Mouse (Mus musculus) cerebellum, adult 2 months (tissue): ENCODE data around the gene Cdc14a. TPM values are rescaled to one million over a fixed set of nuclear protein-coding genes. Genes with fewer than 3 reads are reported as not detected.

ENCODE experiments used
- DNase-seq, 2 experiments: peaks; one replicate each; pipeline ENCODE4 v3.0.0; 2021
- H3K27ac ChIP-seq: fragments of 200-500 bp; 2 replicates; pipeline ENCODE4 v1.5.1; 2012; ENCODE audit warnings: low read length, control low read depth, inconsistent platforms; ENCODE audit not compliant: insufficient read depth
- H3K27me3 ChIP-seq: fragments of 200-500 bp; 2 replicates; pipeline ENCODE4 v1.6.1; 2012; ENCODE audit warnings: inconsistent platforms, mild to moderate bottlenecking, low read length, moderate library complexity; ENCODE audit not compliant: control insufficient read depth, insufficient read depth
- H3K4me1 ChIP-seq: fragments of 200-500 bp; 2 replicates; pipeline ENCODE4 v1.6.1; 2011; ENCODE audit warnings: low read length; ENCODE audit not compliant: control insufficient read depth, insufficient read depth
- H3K4me3 ChIP-seq: fragments of 200-500 bp; replicated peaks from 2 replicates; pipeline ENCODE3; 2011; ENCODE audit warnings: mild to moderate bottlenecking, low read depth, low read length, control low read depth; ENCODE audit not compliant: insufficient read depth
- CTCF ChIP-seq: fragments of 200-500 bp; IDR thresholded peaks from 2 replicates; pipeline ENCODE4 v1.5.1; 2011; ENCODE audit warnings: low read depth, mild to moderate bottlenecking, control low read depth, low read length, moderate library complexity, borderline replicate concordance; ENCODE audit not compliant: insufficient read depth
- POLR2A ChIP-seq: fragments of 200-500 bp; IDR thresholded peaks from 2 replicates; pipeline ENCODE4 v1.6.1; 2011; ENCODE audit warnings: low read length, control low read depth, borderline replicate concordance; ENCODE audit not compliant: insufficient read depth
- WGBS: fragments of 180-500 bp; shearing (Covaris S2); methylation state at CpG from one replicate; pipeline ENCODE4 v1.1.7; 2018; 5-methylcytosine and 5-hydroxymethylcytosine counted together
- polyA plus RNA-seq: library from polyadenylated mRNA; depleted of rRNA; stranded (reverse); fragments of >200 nt; gene quantifications from 2 replicates; pipeline ENCODE4 v1.2.3, GENCODE M21; 2012; rRNA removed

Cdc14a gene
- polyA plus RNA-seq, 1 experiment: 2.6 TPM

DNA sequence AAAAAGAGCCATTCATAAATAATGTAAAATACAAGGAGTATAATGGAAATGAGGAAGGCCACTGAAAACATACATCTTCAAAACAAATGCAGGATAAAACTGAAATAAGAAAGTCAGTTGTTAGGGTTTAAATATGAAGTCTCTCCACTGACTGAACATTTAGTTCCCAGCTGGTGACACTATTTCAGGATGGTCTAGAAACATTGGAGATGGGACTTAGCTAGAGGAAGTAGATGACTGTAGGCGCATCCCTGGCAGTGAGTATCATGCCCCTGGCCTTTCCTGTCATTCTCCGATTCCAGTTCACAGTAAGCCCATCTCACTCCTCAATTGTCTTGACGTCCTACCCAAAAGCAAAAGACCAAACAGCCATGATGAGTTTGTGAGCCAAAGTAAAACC, 190.3 kb downstream of the Cdc14a start:
- no peak for DNase-seq
- Histone ChIP-seq H3K4me3 (no peak overlapping the region), H3K27me3 (no peaks in the 10 kb centered on the region), H3K4me1 (no peaks in the 10 kb centered on the region), H3K27ac (no peak overlapping the region)
- TF ChIP-seq POLR2A (no peak), CTCF (no peak)
- 82% methylated on average over 3 of the region's 3 CpGs for WGBS

DNA sequence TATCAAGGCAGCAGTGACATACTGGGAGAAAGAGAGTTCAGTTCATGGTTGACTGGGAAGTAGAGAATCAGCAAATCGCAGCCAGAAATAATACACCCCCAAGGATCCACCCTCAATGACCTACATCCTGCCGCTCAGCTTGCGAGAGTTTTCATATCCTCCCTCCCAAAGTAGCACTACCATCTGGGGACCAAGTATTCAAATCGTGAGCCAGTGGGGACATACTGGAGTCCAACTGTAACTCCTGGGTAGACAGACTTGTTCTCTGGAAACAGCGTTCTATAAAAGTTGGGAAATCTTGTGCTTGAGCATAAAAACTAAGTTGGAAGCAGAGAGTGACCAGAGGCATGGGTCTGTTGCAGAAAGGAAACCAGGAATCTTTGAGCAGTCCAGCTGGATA, 191.1 kb downstream of the Cdc14a start:
- WGBS: 65% methylated on average over 5 of the region's 5 CpGs

DNA sequence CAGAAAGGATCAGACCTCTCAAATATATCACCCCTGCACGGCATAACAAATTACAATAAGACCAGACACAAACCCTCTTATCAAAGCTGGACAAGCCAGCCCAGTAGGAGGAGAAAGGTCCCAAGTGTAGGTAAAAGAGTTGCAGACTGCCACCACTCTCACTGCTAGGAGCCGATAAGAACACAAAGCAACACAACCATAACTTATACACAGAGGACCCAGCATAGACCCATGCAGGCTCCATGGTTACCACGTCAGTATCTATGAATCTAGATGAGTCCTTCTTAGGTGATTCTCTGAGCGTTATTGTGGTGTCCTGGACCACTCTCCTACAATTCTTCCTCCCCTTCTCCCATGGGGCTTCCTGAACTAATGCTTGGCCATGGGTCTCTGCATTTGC, 194.5 kb downstream of the Cdc14a start:
- H3K4me1 ChIP-seq: no peaks in the 10 kb centered on the region
- H3K27ac ChIP-seq: no peak overlapping the region
- H3K4me3 ChIP-seq: no peak overlapping the region
- H3K27me3 ChIP-seq: no peaks in the 10 kb centered on the region
- TF ChIP-seq CTCF (no peak), POLR2A (no peak)
- DNase-seq: no peak
- WGBS: 61% methylated on average over 4 of the region's 4 CpGs

More for the DNA sequence above, 191.1 kb downstream of the Cdc14a start:
- DNase-seq: no peak
- Histone ChIP-seq H3K4me3 (no peak overlapping the region), H3K27ac (no peak overlapping the region), H3K4me1 (no peaks in the 10 kb centered on the region), H3K27me3 (no peaks in the 10 kb centered on the region)
- TF ChIP-seq CTCF (no peak), POLR2A (no peak)

DNA sequence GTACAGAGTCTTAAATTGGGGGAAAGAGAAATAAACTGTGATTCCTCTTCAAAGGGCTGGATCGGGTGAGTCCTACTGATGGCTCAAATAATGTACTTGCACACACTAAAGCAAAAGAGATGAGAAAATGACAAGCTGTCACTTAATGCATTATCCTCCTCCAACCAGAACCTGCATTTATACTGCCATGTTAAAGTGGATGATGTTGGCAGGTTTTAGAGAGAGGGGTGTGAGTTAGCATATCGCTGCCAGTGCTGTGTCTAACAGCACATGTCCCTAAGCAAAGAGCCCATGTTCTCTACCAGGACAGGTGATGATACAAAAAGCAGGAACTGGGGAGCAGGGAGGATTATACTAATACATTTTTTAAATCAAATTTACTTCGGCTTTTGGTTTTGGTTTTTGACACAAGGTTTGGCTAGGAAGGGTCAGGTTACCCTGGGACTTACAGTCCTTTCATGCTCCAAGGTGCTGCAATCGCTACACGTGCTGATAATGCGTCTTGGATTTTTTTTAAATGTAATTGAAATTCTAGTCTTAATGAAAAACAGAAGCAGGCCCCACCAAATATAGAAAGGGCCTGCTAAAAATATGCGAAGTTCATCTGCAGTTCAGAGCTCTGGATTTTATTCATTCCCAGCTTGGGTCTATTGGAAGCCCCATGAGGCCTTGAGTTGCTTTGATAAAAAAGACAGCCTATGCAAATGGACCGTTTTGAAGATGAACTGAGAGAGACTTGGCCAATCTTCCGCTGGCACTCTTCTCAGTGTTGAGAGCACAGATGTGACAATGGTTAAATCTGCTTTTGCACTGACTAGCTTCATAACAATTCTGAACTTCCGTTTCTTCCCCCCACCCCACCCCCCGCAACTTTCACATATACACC, 195.2 kb downstream of the Cdc14a start:
- DNase-seq: no peak
- TF ChIP-seq CTCF: no peak
- no peak for TF ChIP-seq POLR2A
- Histone ChIP-seq H3K4me3 (no peak overlapping the region), H3K4me1 (no peaks in the 10 kb centered on the region), H3K27me3 (no peaks in the 10 kb centered on the region), H3K27ac (no peak overlapping the region)
- 39% methylated on average over 11 of the region's 11 CpGs for WGBS

DNA sequence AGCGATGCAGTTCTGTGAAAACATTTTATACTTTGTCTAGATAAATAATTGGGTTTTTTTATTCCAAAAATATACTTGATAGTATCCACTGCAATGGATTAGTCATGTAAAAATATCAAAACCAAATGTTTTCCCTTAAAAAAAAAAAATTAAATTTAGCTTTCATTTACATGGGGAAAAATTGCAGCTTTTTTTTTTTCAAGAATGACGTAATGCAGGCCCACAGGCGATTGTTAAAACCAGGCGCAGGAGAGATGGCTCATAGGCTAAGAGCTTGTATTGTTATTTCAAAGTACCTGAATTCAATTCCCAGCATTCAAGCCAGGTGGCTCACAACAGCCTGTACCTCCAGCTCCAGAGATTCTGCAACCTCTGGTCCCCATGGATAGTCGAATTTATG, 196.4 kb downstream of the Cdc14a start:
- 93% methylated on average over 5 of the region's 5 CpGs for WGBS
- Histone ChIP-seq H3K4me1 (no peaks in the 10 kb centered on the region), H3K4me3 (no peak overlapping the region), H3K27ac (no peak overlapping the region), H3K27me3 (no peaks in the 10 kb centered on the region)
- TF ChIP-seq CTCF (no peak), POLR2A (no peak)
- DNase-seq: no peak

DNA sequence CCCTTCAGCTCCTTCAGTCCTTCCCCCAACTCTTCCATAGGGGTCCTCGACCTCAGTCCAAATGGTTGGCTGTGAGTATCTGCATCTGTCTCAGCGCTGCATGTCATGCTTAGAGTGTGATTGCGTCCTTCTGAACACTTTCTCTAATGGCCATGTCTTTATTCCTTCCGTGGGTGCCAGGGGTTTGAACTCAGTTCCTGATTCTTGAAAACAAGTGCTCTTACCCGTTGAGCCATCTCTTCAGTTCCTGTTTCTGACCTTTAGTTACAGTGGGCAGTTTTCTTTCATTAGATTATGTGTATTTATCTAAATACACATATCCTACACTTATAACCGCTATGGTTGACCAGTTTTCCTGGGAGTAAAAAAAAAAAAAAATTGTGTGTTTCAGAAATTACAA, 196.9 kb downstream of the Cdc14a start:
- no peak for DNase-seq
- H3K27me3 ChIP-seq: no peaks in the 10 kb centered on the region
- 88% methylated on average over 6 of the region's 6 CpGs for WGBS
- H3K4me1 ChIP-seq: no peaks in the 10 kb centered on the region
- H3K4me3 ChIP-seq: no peak overlapping the region
- H3K27ac ChIP-seq: no peak overlapping the region
- TF ChIP-seq CTCF (no peak), POLR2A (no peak)

Other genes with a start within 250 kb of the Cdc14a start
- 0.61 and 2.6 TPM in 2 replicates for gene Gpr88, start 170.5 kb downstream of the Cdc14a start, polyA plus RNA-seq
- 92.6 and 102 TPM in 2 replicates for gene Rtca, start 84.2 kb upstream of the Cdc14a start, polyA plus RNA-seq
- 13.5 and 15.5 TPM in 2 replicates for gene Dbt, start 89.0 kb upstream of the Cdc14a start, polyA plus RNA-seq
- gene Lrrc39, start 138.9 kb upstream of the Cdc14a start, polyA plus RNA-seq: 0.11 and 0.21 TPM in 2 replicates
- 8.6 and 9.7 TPM in 2 replicates for gene Sass6, start 170.9 kb upstream of the Cdc14a start, polyA plus RNA-seq
- gene Trmt13, start 190.6 kb upstream of the Cdc14a start, polyA plus RNA-seq: 20.6 and 22.9 TPM in 2 replicates
- 45.2 and 47.2 TPM in 2 replicates for gene Mfsd14a, start 238.6 kb upstream of the Cdc14a start, polyA plus RNA-seq